Mouse (Mus musculus) kidney, postnatal 36 days (tissue): ENCODE measurements at regions not wholly inside any gene's neighbourhood (a gene's known extent, or its start where the extent isn't known, plus 50 kb on each side); places are given as distances from the start of the nearest gene placed in this dataset.

Experiments
- DNase-seq, 2 experiments: peaks; one replicate each; pipeline ENCODE4 v3.0.0; 2021 to 2022; ENCODE audit warnings: mixed read lengths in 2 of 2

DNA sequence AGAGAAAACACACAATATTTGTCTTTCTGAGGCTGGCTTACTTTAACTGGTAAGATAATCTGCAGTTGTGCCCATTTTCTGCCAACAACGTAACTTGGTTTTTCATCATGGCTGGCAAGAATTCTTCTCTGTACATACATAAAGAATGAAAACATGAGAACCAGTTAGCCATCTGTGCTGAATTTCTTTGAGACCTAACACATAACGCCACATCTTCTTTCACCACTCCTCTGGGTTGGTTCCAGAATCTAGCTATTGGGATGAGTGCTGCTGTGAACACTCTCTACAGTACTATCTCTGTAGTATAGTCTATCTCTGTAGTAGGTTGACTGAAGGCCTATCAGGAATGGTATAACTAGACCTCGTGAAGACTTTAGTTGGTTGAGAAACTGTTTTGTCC lies 132.1 kb downstream of the 1700020N01Rik start:
- no peak for DNase-seq

DNA sequence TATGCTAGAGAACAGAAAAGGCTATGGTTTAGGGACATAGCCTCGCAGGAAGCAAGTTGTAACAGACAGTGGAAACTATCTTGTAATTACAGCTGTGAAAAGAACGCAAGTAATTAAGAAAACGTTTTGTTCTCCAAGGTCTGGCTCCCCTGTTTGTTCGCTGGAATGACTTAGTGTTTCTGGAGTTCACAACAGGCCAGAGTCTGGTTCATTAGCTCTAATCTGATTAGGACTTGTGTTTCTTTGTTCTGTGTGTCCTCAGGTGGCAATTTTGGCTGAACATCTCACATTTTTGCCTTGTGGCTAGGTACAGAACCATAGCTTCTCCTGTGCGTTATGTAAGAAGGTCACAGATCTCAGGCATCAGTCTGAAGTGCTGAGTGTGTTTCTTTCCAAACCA lies 141.7 kb upstream of the Sgk1 start:
- DNase-seq, result no peak

DNA sequence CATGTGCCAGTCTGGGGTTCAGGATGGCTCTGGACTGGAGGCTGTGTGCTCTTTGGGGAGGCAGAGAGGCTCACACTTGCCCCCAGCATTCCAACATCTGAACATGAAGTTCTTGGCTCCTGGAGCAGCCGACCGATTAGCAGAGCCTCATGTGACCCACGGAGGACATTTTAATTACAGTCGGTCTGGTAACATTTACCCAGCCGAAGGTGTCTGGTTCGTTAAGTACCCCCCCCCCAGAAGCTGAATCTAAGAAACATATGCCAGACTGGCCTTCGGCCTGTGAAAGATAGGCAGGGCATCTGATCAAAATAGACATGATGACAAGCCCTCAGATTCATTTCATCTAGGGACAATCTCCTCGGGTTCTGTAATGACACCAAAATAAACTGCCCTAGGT lies 140.4 kb upstream of the Sgk1 start:
- peak; percentile 20 to 56 for DNase-seq

DNA sequence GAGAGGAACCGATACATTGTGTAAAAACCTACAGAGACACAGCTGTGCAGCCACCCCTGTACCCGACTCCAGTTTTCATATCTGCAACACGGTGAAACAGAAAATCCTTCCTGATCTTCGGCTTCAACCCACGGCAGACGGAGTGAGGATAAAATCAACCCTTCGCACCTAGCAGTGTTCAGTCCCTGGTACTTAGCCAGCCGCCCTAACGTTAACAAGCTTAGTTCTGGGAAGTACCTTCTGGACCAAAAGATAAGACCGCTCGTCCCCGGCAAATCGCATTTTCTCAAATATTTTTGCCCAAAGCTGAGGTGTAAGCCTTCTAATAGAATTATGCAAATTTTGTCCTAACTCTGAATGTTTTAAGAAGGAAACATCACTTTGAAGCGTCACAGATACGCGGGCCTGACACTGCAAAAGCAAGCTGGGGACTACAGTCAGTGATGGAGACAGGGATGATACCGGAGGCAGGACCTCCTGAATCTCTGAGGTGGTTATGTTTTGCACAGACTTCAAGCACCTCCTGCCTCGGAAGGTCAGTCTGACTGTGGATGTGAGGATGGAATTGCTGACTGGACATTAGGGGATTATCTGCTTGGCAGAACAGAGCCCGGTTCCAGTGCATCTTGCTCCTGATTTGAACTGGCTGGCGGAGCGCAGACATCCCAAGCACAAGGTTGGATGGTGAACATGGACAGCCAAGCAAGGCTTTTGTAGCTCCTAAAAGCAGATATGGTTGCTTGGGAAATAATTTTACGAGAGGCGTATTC lies 139.8 kb upstream of the Sgk1 start:
- no peak for DNase-seq

DNA sequence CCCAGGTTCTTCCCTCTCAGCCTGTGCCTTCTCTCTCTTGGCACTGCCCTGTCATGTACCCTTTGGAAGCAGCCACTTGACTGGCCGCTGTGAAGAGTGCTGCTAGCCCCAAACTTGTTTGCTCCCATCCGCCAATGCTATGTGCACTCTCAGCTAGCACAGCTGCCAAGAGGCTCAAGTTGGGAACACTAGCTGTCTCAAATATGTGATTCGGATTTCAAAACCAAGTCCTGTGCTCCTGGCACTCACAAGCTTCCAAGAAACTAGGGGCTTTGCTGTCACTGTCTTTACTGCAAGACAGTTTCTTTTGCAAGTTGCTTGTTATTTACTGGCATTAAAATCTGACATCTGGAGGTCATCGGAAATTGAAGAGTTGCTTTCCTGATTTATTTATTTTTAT lies 138.6 kb upstream of the Sgk1 start:
- DNase-seq, result no peak

DNA sequence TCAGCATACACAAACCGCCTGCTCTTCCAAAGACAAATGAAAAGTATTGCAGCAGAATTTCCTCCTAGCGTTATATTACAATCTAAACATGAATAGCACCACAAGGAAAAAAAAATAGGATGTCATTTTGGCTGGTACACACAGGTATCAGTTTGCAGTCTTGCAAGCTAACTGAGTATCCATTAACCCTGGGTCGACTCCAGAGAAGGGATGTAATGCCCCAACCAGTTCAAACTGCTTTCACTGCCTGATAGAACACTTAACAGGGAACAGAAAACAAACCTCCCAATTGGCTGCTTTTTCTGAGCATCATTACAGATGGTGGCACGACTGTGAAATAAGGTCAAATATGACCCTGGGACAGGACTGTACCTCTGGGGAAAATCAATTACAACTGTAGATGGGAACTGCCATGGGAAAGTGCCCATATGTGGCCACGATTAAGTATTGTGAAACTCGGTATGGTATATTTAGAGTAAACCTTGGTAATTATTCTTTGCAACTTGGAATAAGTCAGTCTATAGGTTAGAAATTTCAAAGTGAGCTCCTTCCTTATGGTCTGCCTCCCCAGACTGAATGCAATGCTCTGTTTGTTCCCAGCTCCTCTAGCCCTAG lies 137.5 kb upstream of the Sgk1 start:
- peak in 1 of 2 experiments; percentile 39 for DNase-seq

DNA sequence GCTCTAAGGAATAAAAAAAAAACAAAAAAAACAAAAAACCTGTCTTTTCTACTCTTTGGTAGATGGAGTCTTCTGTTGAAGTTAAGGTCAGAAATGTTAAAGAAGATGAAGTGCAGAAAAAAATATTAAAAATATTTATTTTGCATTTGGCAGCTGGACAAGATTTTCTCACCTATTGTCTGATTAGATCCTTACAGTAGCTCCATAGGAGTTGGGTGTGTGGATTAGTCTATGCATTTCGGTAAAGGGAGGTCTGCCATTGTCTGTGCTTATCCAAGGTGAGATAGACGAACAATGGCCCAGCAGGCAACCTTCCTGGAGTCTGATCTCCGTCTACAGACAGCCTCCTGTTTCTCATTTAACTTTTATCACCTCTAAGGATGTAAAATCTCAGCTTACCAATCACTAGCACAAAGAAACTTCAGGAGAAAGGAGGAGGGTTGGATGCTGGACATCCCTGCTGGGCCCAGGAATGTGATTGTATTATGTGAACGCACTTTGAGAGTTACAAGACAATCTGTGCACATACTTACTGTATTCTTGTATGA lies 136.0 kb upstream of the Sgk1 start:
- no peak for DNase-seq

DNA sequence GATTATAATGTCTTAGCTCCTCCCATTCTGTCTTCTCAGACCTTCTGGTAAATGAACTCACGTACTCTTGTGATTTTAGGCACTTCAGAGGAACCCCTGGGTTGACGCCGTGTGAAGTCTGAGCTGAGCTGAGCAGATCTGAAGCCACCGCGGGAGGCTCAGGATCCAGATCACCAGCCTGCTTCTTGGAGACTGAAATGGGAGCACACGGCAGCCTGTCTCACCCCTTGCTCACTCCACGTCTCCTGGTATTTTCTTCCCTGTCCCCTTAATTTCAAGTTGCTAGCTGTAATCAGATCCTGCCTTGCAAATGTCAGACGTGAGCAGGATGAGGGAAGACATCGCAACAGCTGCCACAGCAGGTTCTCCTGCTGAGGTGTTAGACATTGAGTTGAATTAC lies 135.3 kb upstream of the Sgk1 start:
- DNase-seq, result no peak

DNA sequence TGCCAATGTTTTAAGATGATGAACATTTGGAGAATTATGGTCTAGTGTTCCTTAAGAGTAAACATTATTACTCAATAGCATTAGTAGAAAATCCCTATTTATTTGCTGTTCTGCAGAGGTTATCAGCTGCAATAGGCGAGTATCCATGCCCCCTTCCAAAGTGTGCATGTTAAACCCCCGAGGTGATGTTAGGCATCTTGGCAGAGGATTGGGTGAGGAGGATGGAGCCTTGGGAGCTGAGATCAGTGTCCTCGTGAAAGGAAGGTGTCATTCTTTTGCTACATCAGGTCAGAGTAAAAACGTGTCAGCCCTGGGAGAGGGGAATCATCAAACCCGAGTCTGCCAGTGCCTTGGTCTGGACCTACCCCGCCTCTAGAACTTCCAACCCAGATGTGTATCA lies 130.7 kb upstream of the Sgk1 start:
- DNase-seq, result no peak

DNA sequence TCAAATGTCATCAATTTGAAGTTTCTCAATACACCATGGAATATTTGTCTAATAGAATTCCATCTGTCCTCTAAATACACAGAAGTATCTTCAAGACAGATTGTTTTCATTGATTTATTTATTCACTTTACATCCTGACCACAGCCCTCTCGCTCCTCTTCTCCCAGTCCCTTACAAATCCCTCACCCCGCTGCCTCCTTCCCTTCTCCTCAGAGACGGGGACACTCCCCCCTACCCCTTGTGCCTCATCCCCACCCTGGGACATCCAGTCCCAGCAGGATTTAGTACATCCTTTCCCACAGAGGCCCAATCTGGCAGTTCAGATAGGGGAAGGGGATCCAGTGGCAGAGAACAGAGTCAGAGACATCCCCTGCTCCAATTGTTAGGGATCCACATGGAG lies 129.6 kb upstream of the Sgk1 start:
- no peak for DNase-seq

DNA sequence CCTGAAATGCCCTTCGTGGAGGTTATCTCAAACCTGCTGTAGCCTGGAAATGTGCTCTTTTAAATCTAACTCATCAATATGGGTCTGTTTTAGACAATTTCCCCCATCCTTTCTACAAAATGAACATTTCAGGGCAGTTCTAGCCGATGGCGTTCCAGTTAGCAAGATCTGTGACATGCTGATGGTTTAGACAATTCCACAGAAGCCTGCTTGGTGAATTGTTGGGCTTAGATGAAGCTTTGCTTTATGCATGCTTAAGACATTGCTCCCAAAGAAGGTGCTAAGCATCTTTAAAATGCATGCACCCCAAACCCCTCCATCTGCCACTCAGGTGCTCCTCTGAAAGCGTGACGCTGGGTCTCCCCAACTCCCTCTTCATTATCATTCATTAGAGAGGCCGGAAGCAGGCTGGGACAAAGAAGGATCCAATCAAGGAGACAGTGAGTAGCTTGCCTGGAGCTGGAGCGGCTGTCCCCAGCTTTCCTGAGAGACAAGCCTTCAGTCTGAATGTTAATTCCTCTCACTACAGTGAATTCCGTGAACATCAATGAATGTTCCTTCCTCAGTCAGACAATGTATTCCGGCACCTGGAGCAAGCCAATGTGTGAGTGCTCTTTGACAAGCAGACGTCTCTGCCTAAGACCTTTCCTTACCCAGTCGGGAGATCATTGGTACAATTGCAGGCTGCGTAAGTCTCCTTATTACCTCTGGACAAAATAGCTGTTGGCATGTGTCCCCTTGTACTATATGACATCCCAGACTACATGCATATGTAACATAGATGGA lies 127.0 kb upstream of the Sgk1 start:
- DNase-seq, result no peak

DNA sequence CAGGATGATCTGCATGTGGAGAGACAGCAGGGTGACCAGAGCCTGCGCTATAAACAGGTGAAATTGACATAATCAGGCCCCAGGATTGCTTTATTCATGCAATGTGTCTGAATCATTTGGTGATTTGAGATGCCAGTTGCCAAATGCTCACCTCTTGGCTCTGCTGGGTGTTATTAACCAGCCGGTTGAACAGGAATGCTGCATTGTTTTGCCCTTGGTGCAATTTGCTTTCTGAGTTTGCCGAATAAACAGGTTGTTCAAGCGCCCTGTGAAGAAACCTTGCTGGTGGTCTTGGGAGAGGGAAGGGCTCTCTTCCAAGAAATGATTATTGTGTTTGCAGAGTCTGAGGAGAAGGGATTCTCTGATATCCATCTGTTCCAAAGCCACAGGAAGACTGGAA lies 126.3 kb upstream of the Sgk1 start:
- DNase-seq, result no peak

DNA sequence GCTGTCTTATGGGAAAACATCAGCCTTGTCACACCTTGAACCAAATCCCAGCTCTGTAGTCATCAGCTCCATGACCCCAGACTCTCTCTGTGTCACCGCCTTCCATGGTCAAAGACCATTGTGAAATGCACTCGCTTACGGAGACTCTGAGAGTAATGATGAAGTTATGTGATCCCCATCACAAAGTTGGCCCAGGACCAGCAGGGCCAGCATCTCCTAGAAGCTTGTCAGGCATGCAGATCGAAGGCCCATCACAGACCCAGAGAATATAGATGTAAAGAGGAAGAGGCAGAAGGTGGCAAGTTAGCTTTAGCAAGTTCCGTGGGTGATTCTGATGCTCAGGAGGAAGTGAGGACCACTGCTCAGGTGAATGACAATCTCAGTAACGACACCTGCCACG lies 125.2 kb upstream of the Sgk1 start:
- DNase-seq, result no peak

DNA sequence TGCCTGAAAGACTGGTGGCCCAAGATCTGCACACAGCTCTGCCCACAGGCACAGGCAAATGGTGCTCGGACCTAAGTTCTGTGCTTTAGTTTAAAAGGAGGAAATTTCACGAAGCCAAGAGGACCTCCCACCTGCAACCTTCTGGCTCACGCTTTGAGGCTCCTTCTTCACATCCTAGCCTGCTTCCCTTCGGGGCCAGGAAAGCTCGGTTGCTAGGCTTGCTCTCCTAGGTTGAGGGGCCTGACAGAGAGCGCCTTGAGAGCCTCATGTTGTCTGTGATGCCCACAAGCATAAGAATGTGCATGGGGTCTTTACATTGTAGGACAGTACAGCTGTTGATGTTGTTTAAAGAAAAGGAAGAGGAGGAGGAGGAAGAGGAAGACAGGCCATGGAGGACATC lies 123.9 kb upstream of the Sgk1 start:
- DNase-seq, result no peak

DNA sequence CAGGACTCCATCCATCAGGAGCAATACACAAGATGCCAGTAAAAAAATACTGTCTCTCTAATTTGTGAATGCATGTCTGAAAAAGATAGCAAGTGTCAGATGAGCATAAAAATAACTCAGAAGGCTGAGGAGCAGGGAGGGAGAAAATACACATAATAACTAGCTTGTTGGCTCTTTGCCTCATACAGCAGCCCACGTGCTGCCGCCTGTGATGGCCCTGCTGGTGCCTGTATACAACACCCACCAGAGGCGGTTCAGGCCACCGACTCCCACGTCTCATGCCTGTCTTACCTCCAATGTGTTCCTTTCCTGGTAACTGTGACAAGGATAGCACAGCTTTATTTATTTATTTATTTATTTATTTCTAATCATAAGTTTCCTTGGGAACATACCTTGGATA lies 119.5 kb upstream of the Sgk1 start:
- no peak for DNase-seq

DNA sequence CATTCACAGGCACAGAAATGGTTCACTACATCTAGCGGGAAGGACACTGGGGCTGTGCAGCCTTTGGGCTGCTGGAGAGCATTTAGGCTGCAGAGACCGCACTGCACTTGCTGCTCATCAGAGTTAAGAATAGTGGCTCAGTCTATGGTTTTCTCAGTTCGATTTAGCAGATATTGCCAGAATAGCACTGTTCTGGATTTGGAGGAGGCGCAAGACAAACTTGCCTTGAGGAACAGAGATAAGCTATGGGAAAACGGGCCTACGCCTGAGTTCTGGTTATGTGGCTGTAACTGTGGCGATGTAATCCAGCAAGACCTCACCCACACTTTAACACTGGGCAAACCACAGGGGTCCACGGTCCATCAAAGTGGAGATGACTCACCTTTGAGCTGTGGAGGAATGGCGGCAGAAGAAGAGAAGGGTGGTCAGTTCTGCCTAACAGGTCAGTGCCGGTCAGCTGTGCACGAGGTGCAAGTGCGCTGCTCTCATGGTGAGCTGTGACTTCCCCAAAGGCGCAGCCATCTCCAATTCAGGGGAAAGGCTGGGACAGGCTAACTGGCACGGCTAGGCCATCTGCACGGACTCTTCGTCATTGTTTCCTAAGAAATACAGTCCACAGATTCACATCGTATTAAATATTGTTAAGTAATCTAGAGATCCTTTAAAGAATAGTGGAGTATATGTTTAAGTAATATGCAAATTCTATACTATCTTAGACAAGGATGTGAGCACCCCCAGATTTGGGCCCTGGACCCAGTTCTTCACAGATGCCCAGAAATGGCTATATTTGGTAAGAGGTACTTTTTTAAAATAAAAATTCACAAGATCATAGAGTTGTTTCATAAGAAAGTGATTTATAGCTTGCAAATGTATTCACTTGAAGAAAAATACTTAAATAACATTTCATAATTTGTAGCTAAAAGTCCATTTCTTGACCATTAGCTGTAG lies 118.7 kb upstream of the Sgk1 start:
- no peak for DNase-seq

DNA sequence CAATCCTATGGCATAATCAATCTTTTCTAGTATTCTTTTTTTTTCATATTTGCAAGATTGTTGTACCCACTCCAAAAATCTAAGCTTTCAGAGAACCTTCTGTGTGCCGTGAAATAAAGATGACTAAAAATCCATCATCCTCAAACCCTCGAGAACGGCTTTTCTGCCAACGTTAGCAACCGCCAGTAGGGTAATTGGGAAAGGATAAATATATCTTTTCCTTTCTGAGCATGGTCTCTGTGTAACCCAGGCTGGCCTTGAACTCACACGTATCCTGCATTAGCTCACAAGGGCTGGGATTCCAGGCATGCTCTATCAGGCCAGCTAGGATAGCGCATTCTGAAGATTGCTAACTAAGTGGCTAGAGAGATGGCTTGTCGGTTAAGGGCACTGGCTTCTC lies 117.9 kb upstream of the Sgk1 start:
- DNase-seq, result no peak

DNA sequence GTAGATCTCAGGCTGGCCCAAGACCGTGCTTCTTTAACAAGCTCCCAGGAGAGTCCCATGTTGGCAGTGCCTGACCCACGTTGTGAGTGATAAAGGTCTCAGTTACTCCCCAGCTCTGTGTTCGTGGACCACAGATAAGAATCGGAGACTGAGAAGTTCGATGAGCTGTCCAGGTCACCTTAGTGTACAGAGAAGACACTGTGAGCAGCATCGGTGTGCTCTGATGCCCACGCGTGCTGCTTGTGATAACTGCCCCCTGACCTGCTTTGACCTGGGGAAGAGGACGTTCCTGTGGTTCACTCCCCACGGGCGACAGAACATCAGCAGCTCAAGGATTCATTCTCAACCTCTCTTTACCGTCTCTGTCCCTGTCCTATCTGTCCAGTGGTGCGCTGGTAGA lies 117.1 kb upstream of the Sgk1 start:
- DNase-seq, result no peak

DNA sequence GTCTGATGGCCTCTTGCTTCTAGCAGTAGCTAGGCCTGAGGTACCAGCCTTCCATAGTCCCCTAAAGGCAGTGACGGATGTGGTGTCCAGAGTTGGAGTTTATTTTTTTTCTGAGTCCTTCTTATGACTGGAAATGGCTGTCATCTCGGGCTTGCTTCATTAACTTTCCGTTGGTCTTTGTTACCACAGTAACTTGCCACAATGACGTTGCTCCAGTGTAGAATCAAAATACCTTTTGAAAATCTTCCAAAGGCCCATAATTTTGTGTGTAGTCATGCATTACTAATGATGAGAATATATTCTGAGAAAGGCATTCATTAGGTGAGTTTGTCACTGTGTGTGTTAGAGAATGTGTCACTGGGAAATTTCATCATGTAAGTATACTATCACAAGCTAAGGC lies 108.4 kb upstream of the Sgk1 start:
- no peak for DNase-seq

DNA sequence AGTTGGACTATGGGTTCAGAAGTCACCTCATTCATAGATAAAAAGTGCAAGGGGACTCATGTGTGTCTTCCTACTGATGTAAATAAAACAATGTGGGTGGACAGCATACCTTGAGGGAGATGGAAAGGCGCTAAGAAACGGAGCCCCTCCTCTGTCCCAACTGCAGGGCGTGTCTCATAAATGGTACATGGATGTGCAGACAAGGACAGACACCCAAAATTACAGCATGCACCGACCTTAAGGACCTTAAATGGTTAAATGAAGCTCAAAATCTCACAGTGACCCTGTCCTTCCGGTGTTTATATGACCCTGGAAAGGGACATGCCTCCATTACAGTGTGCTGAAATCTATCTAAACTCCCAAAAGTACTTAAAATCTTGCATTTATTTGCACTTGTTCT lies 106.5 kb upstream of the Sgk1 start:
- DNase-seq, result no peak

DNA sequence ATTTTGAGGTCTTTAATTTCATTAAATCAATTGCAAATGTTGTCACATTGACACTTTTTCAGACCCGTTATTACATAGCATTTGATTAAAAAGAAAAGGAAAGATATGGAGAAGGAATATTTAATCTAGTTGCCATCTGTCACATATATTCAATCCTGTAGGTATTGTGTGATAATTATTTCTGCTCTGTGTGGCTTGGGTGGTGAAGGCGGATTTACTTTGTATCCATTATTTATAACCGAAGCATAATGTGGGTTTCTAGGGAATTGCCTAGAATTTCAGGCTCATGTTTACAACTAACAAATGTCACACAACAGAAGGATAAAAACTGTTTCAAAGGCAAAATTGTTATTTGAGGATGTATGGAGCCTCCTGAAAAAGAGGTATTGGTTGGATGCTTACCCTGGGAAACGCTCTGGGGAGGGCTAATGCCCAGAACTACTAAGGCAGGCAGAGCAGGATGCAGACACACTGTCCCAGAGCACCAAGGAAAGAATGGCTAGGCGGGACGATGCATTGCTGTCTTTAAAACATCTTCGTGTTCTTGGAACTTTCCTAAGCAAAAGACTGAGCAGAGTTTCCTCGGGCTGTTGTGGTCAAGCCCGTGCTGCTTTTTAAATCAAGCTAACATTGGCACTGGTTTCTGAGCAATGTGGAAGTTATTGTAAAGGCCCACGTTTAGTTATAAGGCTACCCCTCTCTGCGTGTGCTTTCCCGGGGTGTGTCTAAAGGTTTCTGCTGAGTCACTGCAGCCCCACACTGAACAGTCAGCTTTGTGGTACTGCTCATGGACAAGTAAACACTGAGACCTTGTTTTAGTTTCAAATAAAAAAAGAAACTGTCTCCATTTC lies 105.8 kb upstream of the Sgk1 start:
- DNase-seq, result peak in 1 of 2 experiments; percentile 4

DNA sequence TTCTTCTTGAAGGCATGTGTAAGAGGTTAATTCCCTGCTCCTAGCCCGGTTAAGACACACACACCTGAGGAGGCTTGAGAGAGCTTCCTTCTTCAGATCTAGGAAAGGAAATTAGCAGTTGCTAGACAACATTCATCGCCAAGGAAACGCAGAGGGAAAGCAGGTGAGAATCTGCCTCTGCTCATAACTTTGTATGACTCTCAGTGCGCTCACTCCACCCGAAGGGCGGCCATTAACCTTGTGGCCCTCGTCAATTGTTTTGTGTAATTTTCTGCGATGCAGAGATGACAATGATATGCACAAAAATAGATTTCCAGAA lies 105.3 kb upstream of the Sgk1 start:
- DNase-seq, result no peak
